Mouse (Mus musculus) embryonic fibroblast, embryonic 13.5 days (primary cell): ENCODE results near the gene Mag.

Experiments used
- CTCF ChIP-seq: IDR thresholded peaks from 2 replicates; pipeline ENCODE4 v1.5.1; 2011; ENCODE audit warnings: mild to moderate bottlenecking, control low read depth, low read length, moderate library complexity, borderline replicate concordance; ENCODE audit not compliant: insufficient read depth
- POLR2A ChIP-seq: IDR thresholded peaks from 2 replicates; pipeline ENCODE4 v1.6.1; 2011; ENCODE audit warnings: low read depth, mild to moderate bottlenecking, control low read depth, low read length, moderate library complexity

- TF ChIP-seq POLR2A (no peak), CTCF (no peak)
Measured at GRCm38 (mm10) chr7:30908992-30909431, 5.7 kb downstream of the Mag start.
